Mouse (Mus musculus): Measurements from ENCODE around the gene Tmem175.

Gene Tmem175

GRCm38 (mm10) chr5:108653341-108653740, 23.8 kb downstream of the Tmem175 start:
- DNase-seq (ENCODE audit: low read depth, low spot score): no peak

- no peak for DNase-seq (ENCODE audit: low read depth, low spot score)
These were observed 24.9 kb downstream of the Tmem175 start for GRCm38 (mm10) chr5:108654444-108654990.

- no peak for DNase-seq (ENCODE audit: low read depth, low spot score)
These were observed 25.8 kb downstream of the Tmem175 start for GRCm38 (mm10) chr5:108655381-108655780.

- DNase-seq (ENCODE audit: low read depth, low spot score): no peak
These were observed 26.5 kb downstream of the Tmem175 start for GRCm38 (mm10) chr5:108655891-108656650.

- no peak for DNase-seq (ENCODE audit: low read depth, low spot score)
These were observed 27.8 kb downstream of the Tmem175 start for GRCm38 (mm10) chr5:108657406-108657805.

- no peak for DNase-seq (ENCODE audit: low read depth, low spot score)
These were observed 29.0 kb downstream of the Tmem175 start for GRCm38 (mm10) chr5:108658611-108659010.

- DNase-seq (ENCODE audit: low read depth, low spot score): no peak
These were observed 30.4 kb downstream of the Tmem175 start, which contains the start of gene Idua for GRCm38 (mm10) chr5:108659698-108660631. Gene Idua, plus strand, starts transcription at chr5:108660331.

- peak; percentile 77 for DNase-seq (ENCODE audit: low read depth, low spot score)
These were observed 31.2 kb downstream of the Tmem175 start for GRCm38 (mm10) chr5:108660632-108661268.

GRCm38 (mm10) chr5:108662772-108663171, 33.2 kb downstream of the Tmem175 start:
- DNase-seq (ENCODE audit: low read depth, low spot score): no peak

GRCm38 (mm10) chr5:108665066-108665465, 35.5 kb downstream of the Tmem175 start:
- DNase-seq (ENCODE audit: low read depth, low spot score): peak; percentile 74

- DNase-seq (ENCODE audit: low read depth, low spot score): no peak
These were observed 37.8 kb downstream of the Tmem175 start for GRCm38 (mm10) chr5:108667370-108667769.

- DNase-seq (ENCODE audit: low read depth, low spot score): no peak
These were observed 38.9 kb downstream of the Tmem175 start for GRCm38 (mm10) chr5:108668387-108668932.

- DNase-seq (ENCODE audit: low read depth, low spot score): peak; percentile 51
These were observed 39.7 kb downstream of the Tmem175 start, which contains the start of gene Dgkq for GRCm38 (mm10) chr5:108668977-108669936. Gene Dgkq, minus strand, starts transcription at chr5:108669672.

GRCm38 (mm10) chr5:108669986-108670385, 40.4 kb downstream of the Tmem175 start:
- DNase-seq (ENCODE audit: low read depth, low spot score): no peak

GRCm38 (mm10) chr5:108670785-108671184, 41.2 kb downstream of the Tmem175 start:
- DNase-seq (ENCODE audit: low read depth, low spot score): no peak

GRCm38 (mm10) chr5:108671757-108672156, 42.2 kb downstream of the Tmem175 start:
- DNase-seq (ENCODE audit: low read depth, low spot score): no peak

GRCm38 (mm10) chr5:108674624-108675023, 45.1 kb downstream of the Tmem175 start:
- no peak for DNase-seq (ENCODE audit: low read depth, low spot score)

- DNase-seq (ENCODE audit: low read depth, low spot score): no peak
These were observed 45.8 kb downstream of the Tmem175 start, which contains the start of gene Slc26a1 for GRCm38 (mm10) chr5:108675251-108675816. Gene Slc26a1, minus strand, starts transcription at chr5:108675569.

GRCm38 (mm10) chr5:108676772-108677498, 47.4 kb downstream of the Tmem175 start:
- no peak for DNase-seq (ENCODE audit: low read depth, low spot score)

Measured in retina, postnatal 7 days (tissue).